17 mouse cellular contexts compared by ENCODE assay signal in the genomic region with DNA sequence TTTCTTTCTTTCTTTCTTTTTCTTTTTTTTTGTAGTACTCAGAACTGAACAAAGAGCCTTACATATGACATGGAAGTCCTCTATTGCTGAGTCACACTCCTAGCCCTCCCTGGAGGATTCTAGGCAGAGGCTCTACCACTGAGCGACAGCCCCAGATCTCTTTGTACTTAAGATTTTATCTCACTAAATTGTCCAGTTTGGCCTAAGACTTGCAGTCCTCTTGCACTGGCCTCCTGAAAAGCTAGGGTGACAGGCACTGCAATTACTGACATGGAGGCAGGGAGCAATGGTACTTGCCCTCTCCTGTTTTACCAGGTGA. TPM values are rescaled to one million over a fixed set of nuclear protein-coding genes. Genes with fewer than 3 reads are reported as not detected.
DNase-seq lines count a peak whose midpoint lies in the region; ATAC-seq lines count a peak whose summit lies in the region.
"Had no signal": no experiment of that assay in that cellular context is flagged by ENCODE, and none has a peak within 500 bp of the region (broad histone marks: within the 10 kb centered on the region; RNA-seq: fewer than 3 reads in every experiment).

No protein-coding gene starts in this region.

- no peak overlapping the region for H3K4me2 ChIP-seq in lung, embryonic 15.5 days
- no peak overlapping the region for H3K4me2 ChIP-seq in hindbrain, embryonic 11.5 days (replicated peaks; ENCODE audit: low read depth, low read length)
- no peak overlapping the region for H3K4me2 ChIP-seq in hindbrain, embryonic 14.5 days (replicated peaks)
- H3K4me2 ChIP-seq in midbrain, embryonic 16.5 days (ENCODE audit: low read length): no peak overlapping the region
- H3K4me2 ChIP-seq: embryonic facial prominence, embryonic 12.5 days; heart, embryonic 11.5 days; kidney, embryonic 15.5 days had no signal

- no peaks in the 10 kb centered on the region for H3K9me3 ChIP-seq in lung, embryonic 15.5 days
- H3K9me3 ChIP-seq in hindbrain, embryonic 11.5 days (ENCODE audit: control insufficient read depth, low read length): no peaks in the 10 kb centered on the region
- H3K9me3 ChIP-seq in hindbrain, embryonic 14.5 days (ENCODE audit: control insufficient read depth, low read length): no peaks in the 10 kb centered on the region
- H3K9me3 ChIP-seq in midbrain, embryonic 16.5 days (replicated peaks; ENCODE audit: control insufficient read depth, low read length, poor library complexity, severe bottlenecking): no peaks in the 10 kb centered on the region
- H3K9me3 ChIP-seq: embryonic facial prominence, embryonic 12.5 days; kidney, embryonic 15.5 days had no signal

- H3K4me1 ChIP-seq in lung, embryonic 15.5 days: peaks cover 24% of the 10 kb centered on the region
- peaks cover 18% of the 10 kb centered on the region for H3K4me1 ChIP-seq in hindbrain, embryonic 11.5 days (replicated peaks; ENCODE audit: control insufficient read depth, insufficient read depth, low read length)
- peaks cover 22% of the 10 kb centered on the region for H3K4me1 ChIP-seq in hindbrain, embryonic 14.5 days (replicated peaks; ENCODE audit: control insufficient read depth, insufficient read depth, low read length)
- peaks cover 17% of the 10 kb centered on the region for H3K4me1 ChIP-seq in midbrain, embryonic 16.5 days (ENCODE audit: control insufficient read depth, insufficient read depth, low read length)

- peak overlapping the region; percentile 25; the same call in 1 of the 2 replicates for H3K27ac ChIP-seq in lung, embryonic 15.5 days
- H3K27ac ChIP-seq in hindbrain, embryonic 11.5 days (ENCODE audit: low read depth, low read length): peak overlapping the region; percentile 65
- peak overlapping the region; percentile 66 for H3K27ac ChIP-seq in hindbrain, embryonic 14.5 days
- H3K27ac ChIP-seq in midbrain, embryonic 16.5 days (ENCODE audit: low read length): peak overlapping the region; percentile 38; the same call in 1 of the 2 replicates
- H3K27ac ChIP-seq: embryonic facial prominence, embryonic 12.5 days; kidney, embryonic 15.5 days had no signal

- no peak for DNase-seq in lung, postnatal 36 days
- DNase-seq in hindbrain, embryonic 11.5 days (ENCODE audit: low spot score): no peak
- no peak for DNase-seq in hindbrain, embryonic 14.5 days (ENCODE audit: low spot score)
- DNase-seq in urinary bladder, adult 18-20 months (ENCODE audit: low spot score in 2 of 2): no peak
- DNase-seq in testis, postnatal 14 days (ENCODE audit: low spot score): no peak
- DNase-seq: adrenal gland, postnatal 25 days; cerebellum, adult 2 months; gastrocnemius, postnatal 36 days; heart, postnatal 14 days; layer of hippocampus, postnatal 36 days; lung, adult 2 months; retina, postnatal 1 day had no signal

- H3K9ac ChIP-seq in lung, embryonic 15.5 days: no peak overlapping the region
- H3K9ac ChIP-seq in hindbrain, embryonic 11.5 days (ENCODE audit: low read depth, low read length): no peak overlapping the region
- H3K9ac ChIP-seq in hindbrain, embryonic 14.5 days: no peak overlapping the region
- H3K9ac ChIP-seq in midbrain, embryonic 16.5 days (ENCODE audit: low read depth, low read length): no peak overlapping the region
- H3K9ac ChIP-seq: embryonic facial prominence, embryonic 12.5 days; kidney, embryonic 15.5 days had no signal

- H3K4me3 ChIP-seq in lung, embryonic 15.5 days: no peak overlapping the region
- H3K4me3 ChIP-seq in hindbrain, embryonic 11.5 days (ENCODE audit: low read depth, low read length): no peak overlapping the region
- H3K4me3 ChIP-seq in hindbrain, embryonic 14.5 days (replicated peaks; ENCODE audit: low read length): no peak overlapping the region
- no peak overlapping the region for H3K4me3 ChIP-seq in midbrain, embryonic 16.5 days (ENCODE audit: low read depth, low read length)
- H3K4me3 ChIP-seq: embryonic facial prominence, embryonic 12.5 days; kidney, embryonic 15.5 days had no signal

- WGBS in lung, embryonic 15.5 days: 83% methylated on average over 1 of the region's 1 CpGs
- 78% methylated on average over 1 of the region's 1 CpGs for WGBS in hindbrain, embryonic 11.5 days
- 55% methylated on average over 1 of the region's 1 CpGs for WGBS in hindbrain, embryonic 14.5 days
- WGBS in midbrain, embryonic 16.5 days: 52% methylated on average over 1 of the region's 1 CpGs

- H3K27me3 ChIP-seq in lung, embryonic 15.5 days: no peaks in the 10 kb centered on the region
- H3K27me3 ChIP-seq in hindbrain, embryonic 11.5 days (ENCODE audit: control insufficient read depth, insufficient read depth, low read length): no peaks in the 10 kb centered on the region
- H3K27me3 ChIP-seq in hindbrain, embryonic 14.5 days (ENCODE audit: control insufficient read depth, insufficient read depth, low read length): no peaks in the 10 kb centered on the region
- H3K27me3 ChIP-seq in midbrain, embryonic 16.5 days (ENCODE audit: control insufficient read depth, insufficient read depth, low read depth, low read length): no peaks in the 10 kb centered on the region
- H3K27me3 ChIP-seq: embryonic facial prominence, embryonic 12.5 days; kidney, embryonic 15.5 days had no signal

- no peak for ATAC-seq in lung, embryonic 15.5 days (ENCODE audit: borderline replicate concordance, extremely low read depth, low FRiP score, low TSS enrichment)
- ATAC-seq in hindbrain, embryonic 11.5 days (ENCODE audit: low FRiP score): no peak
- no peak for ATAC-seq in hindbrain, embryonic 14.5 days (ENCODE audit: low FRiP score)
- ATAC-seq in midbrain, embryonic 16.5 days: no peak

- H3K36me3 ChIP-seq in lung, embryonic 15.5 days: peaks cover 18% of the 10 kb centered on the region
- peaks cover 5% of the 10 kb centered on the region; the same call in 1 of the 2 replicates for H3K36me3 ChIP-seq in hindbrain, embryonic 11.5 days (ENCODE audit: control insufficient read depth, insufficient read depth, low read length)
- H3K36me3 ChIP-seq in hindbrain, embryonic 14.5 days (replicated peaks; ENCODE audit: control insufficient read depth, insufficient read depth): peaks cover 56% of the 10 kb centered on the region
- peaks cover 26% of the 10 kb centered on the region for H3K36me3 ChIP-seq in midbrain, embryonic 16.5 days (ENCODE audit: control insufficient read depth, insufficient read depth, low read length)

RNA-seq across cellular contexts. Expression of a gene that starts 16.2 kb away (rescaled TPM):
- polyA plus RNA-seq in lung, embryonic 15.5 days (2015; fragmentation: Nextera tagmentation; extraction: Ambion mirVana): 7.1 and 8.2 TPM in 2 replicates
- 12.4 and 14.7 TPM in 2 replicates for polyA plus RNA-seq in hindbrain, embryonic 11.5 days (2014; fragmentation: Nextera tagmentation; extraction: Ambion mirVana)
- 25.5 and 26.4 TPM in 2 replicates for polyA plus RNA-seq in hindbrain, embryonic 14.5 days (2014; fragmentation: Nextera tagmentation; extraction: Ambion mirVana)
- polyA plus RNA-seq in midbrain, embryonic 16.5 days (2015; fragmentation: Nextera tagmentation; extraction: Ambion mirVana): 17.8 and 20.1 TPM in 2 replicates

RNA-seq across cellular contexts. Expression of a gene that starts 32.9 kb away (rescaled TPM):
- polyA plus RNA-seq in lung, embryonic 15.5 days (2015; fragmentation: Nextera tagmentation; extraction: Ambion mirVana): 506 and 532 TPM in 2 replicates
- 434 and 445 TPM in 2 replicates for polyA plus RNA-seq in hindbrain, embryonic 11.5 days (2014; fragmentation: Nextera tagmentation; extraction: Ambion mirVana)
- 329 and 343 TPM in 2 replicates for polyA plus RNA-seq in hindbrain, embryonic 14.5 days (2014; fragmentation: Nextera tagmentation; extraction: Ambion mirVana)
- 321 and 329 TPM in 2 replicates for polyA plus RNA-seq in midbrain, embryonic 16.5 days (2015; fragmentation: Nextera tagmentation; extraction: Ambion mirVana)

RNA-seq across cellular contexts. Expression of a gene that starts 57.3 kb away (rescaled TPM):
- 2.6 and 2.9 TPM in 2 replicates for polyA plus RNA-seq in lung, embryonic 15.5 days (2015; fragmentation: Nextera tagmentation; extraction: Ambion mirVana)
- polyA plus RNA-seq in hindbrain, embryonic 11.5 days (2014; fragmentation: Nextera tagmentation; extraction: Ambion mirVana): 0.77 and 3.1 TPM in 2 replicates
- 1.1 and 1.5 TPM in 2 replicates for polyA plus RNA-seq in hindbrain, embryonic 14.5 days (2014; fragmentation: Nextera tagmentation; extraction: Ambion mirVana)
- 2.4 and 2.7 TPM in 2 replicates for polyA plus RNA-seq in midbrain, embryonic 16.5 days (2015; fragmentation: Nextera tagmentation; extraction: Ambion mirVana)
